Mouse (Mus musculus) thymus, adult 2 months (tissue): ENCODE data around the gene Erc2.

Experiments used
- CTCF ChIP-seq: fragments of 200-500 bp; IDR thresholded peaks from 2 replicates; pipeline ENCODE4 v1.5.1; 2012; ENCODE audit warnings: mild to moderate bottlenecking, control low read depth, low read length, moderate library complexity, borderline replicate concordance; ENCODE audit not compliant: control insufficient read depth, poor library complexity, insufficient read depth; ENCODE audit errors: extremely low read depth
- POLR2A ChIP-seq: fragments of 200-500 bp; IDR thresholded peaks from 2 replicates; pipeline ENCODE4 v1.6.1; 2012; ENCODE audit warnings: mild to moderate bottlenecking, low read length, control low read depth, moderate library complexity; ENCODE audit not compliant: control insufficient read depth, poor library complexity, insufficient read depth; ENCODE audit errors: extremely low read depth

DNA sequence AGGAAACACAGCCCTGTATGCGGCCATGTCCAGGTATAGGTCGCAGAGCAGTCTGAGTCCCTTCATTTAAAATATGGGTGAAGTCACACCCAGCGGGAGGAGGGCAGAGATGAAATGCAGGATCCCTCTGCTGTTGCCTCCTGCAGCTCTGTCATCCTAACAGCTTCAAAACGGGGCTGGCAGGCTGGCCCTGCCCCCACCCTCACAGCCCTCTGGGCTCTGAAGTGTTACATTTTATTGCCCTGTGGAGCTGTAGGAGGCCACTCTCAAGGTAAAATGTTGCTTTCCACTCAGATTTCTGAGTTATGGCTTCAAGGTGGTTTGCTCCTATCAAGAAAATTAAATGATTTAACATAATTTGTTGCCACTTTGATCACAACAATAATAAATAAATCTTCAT is 847.5 kb downstream of the Erc2 start:
- TF ChIP-seq CTCF = no peak
- no peak for TF ChIP-seq POLR2A
